Mouse (Mus musculus) embryonic facial prominence, embryonic 15.5 days (tissue): ENCODE results near the gene Khdrbs1. TPM values are rescaled to one million over a fixed set of nuclear protein-coding genes. Genes with fewer than 3 reads are reported as not detected.
"Not testable (repeated sequence)": the region's sequence is repeated elsewhere in the genome, so short reads cannot be mapped to it uniquely, and the experiment has no call there.

Experiments
- ATAC-seq: fragments of 200-750 bp; cut with Nextera tagmentation; 2 replicates; pipeline ENCODE4 v1.8.0; 2017; ENCODE audit warnings: low read depth, moderate TSS enrichment; ENCODE audit not compliant: insufficient number of reproducible peaks, low FRiP score, low TSS enrichment
- H3K27ac ChIP-seq: fragments of 300-500 bp; sonication (generic); replicated peaks from 2 replicates; pipeline ENCODE4 v1.5.1; 2015; ENCODE audit warnings: mild to moderate bottlenecking, inconsistent platforms
- H3K27me3 ChIP-seq: fragments of 300-500 bp; sonication (generic); 2 replicates; pipeline ENCODE4 v1.6.1; 2015; ENCODE audit warnings: inconsistent platforms
- H3K36me3 ChIP-seq: fragments of 300-500 bp; sonication (generic); 2 replicates; pipeline ENCODE4 v1.6.1; 2015; ENCODE audit warnings: mild to moderate bottlenecking, inconsistent platforms
- H3K4me1 ChIP-seq: fragments of 300-500 bp; sonication (generic); 2 replicates; pipeline ENCODE4 v1.6.1; 2015; ENCODE audit warnings: inconsistent platforms
- H3K4me2 ChIP-seq: fragments of 300-500 bp; sonication (generic); replicated peaks from 2 replicates; pipeline ENCODE4 v1.6.1; 2015; ENCODE audit warnings: mild to moderate bottlenecking, inconsistent platforms
- H3K4me3 ChIP-seq: fragments of 300-500 bp; sonication (generic); replicated peaks from 2 replicates; pipeline ENCODE4 v1.5.1; 2015; ENCODE audit warnings: mild to moderate bottlenecking, inconsistent platforms
- H3K9ac ChIP-seq: fragments of 300-500 bp; sonication (generic); 2 replicates; pipeline ENCODE4 v1.6.1; 2015; ENCODE audit warnings: inconsistent platforms
- H3K9me3 ChIP-seq: fragments of 300-500 bp; sonication (generic); replicated peaks from 2 replicates; pipeline ENCODE4 v1.6.1; 2016; ENCODE audit warnings: inconsistent platforms
- WGBS: fragments of 180-500 bp; shearing (Covaris S2); methylation state at CpG from one replicate; pipeline ENCODE4 v1.1.7; 2015; 5-methylcytosine and 5-hydroxymethylcytosine counted together
- polyA plus RNA-seq: library from polyadenylated mRNA; unstranded; fragments of >200 nt; fragmentation: Nextera tagmentation; extraction: Ambion mirVana; gene quantifications from 2 replicates; pipeline ENCODE4 v1.2.1, GENCODE M21; 2015

Khdrbs1 gene
- polyA plus RNA-seq, 1 experiment from 2014 or later: 99.1 TPM

- WGBS: 10% methylated on average over 7 of the region's 7 CpGs
- H3K36me3 ChIP-seq: no peaks in the 10 kb centered on the region
- H3K27me3 ChIP-seq: no peaks in the 10 kb centered on the region
- peak overlapping the region; percentile 43 for H3K4me2 ChIP-seq
- H3K27ac ChIP-seq: 0 out of 2 replicates have a peak overlapping the region, but pooled peaks have one; percentile 22
- ATAC-seq: peak; percentile 17; the same call in 1 of the 2 replicates
- H3K9me3 ChIP-seq: no peaks in the 10 kb centered on the region
- peak overlapping the region; percentile 15; the same call in 1 of the 2 replicates for H3K4me3 ChIP-seq
- H3K9ac ChIP-seq: peak overlapping the region; percentile 18; the same call in 1 of the 2 replicates
- peaks cover 24% of the 10 kb centered on the region for H3K4me1 ChIP-seq
Measured at GRCm38 (mm10) chr4:129771314-129771671, 29.2 kb upstream of the Khdrbs1 start.

DNA sequence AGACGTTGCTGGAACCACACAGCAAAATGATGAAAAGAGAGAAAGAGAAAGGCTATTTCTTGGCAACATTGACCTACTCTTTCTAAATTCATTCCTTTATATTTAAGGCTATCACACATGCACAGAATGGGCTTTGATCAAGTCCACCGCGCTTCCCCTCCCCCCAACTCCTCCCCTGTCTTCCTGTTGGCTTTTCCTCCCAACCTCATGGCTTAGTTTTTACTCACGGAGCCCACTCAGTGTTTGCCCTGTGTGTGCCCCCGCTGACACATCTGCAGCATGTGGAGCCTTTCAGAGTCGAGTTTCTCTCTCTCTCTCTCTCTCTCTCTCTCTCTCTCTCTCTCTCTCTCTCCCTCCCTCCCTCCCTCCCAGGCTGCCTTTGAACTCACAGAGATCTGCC lies 28.5 kb upstream of the Khdrbs1 start:
- 47% methylated on average over 6 of the region's 6 CpGs for WGBS
- Histone ChIP-seq H3K27me3 (no peaks in the 10 kb centered on the region), H3K36me3 (no peaks in the 10 kb centered on the region), H3K4me1 (peaks cover 20% of the 10 kb centered on the region), H3K4me3 (no peak overlapping the region), H3K4me2 (no peak overlapping the region), H3K9ac (no peak overlapping the region), H3K9me3 (no peaks in the 10 kb centered on the region), H3K27ac (no peak overlapping the region)
- ATAC-seq: no peak

DNA sequence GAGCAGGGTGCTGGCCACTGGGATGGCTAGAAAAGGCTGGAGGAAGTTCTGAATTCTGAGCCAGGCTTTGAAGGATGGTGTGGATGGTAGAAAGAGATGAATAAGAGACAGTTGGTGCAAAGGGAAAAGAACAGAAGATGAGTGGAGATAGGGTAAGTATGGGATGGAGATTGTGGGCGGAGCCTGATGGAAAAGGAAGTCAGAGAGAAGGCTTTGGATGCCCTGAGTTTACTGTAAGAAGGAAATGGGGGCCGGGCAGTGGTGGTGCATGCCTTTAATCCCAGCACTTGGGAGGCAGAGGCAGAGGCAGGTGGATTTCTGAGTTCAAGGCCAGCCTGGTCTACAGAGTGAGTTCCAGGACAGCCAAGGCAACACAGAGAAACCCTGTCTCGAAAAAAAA lies 26.6 kb upstream of the Khdrbs1 start:
- H3K4me2 ChIP-seq, H3K4me3 ChIP-seq, H3K27ac ChIP-seq, H3K9ac ChIP-seq, H3K9me3 ChIP-seq, H3K27me3 ChIP-seq, H3K36me3 ChIP-seq, ATAC-seq: not testable (repeated sequence)
- 70% methylated on average over 3 of the region's 3 CpGs for WGBS
- H3K4me1 ChIP-seq: peaks cover 17% of the 10 kb centered on the region

DNA sequence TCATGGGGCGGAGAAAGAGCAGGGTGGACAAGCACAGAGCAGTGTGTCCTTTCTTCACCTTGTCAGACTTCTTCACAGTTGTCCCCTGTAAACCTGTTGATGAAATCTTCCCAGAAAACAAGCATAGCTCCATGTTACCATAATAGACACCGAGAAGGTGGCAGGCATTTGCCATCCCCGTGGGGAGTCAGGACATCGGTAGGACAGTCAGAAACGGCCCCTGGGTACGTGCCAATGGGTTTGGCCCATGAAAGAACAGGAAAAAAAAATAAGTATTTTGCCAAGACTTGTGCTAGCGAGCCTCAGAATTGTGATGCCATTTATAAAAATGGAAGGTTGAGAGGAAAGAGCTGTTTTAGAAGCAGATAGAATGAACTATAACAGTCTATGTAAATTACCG lies 25.7 kb upstream of the Khdrbs1 start:
- no peak for ATAC-seq

GRCm38 (mm10) chr4:129765351-129765750 lies 23.2 kb upstream of the Khdrbs1 start:
- Histone ChIP-seq H3K9me3 (no peaks in the 10 kb centered on the region), H3K4me1 (no peaks in the 10 kb centered on the region), H3K27me3 (no peaks in the 10 kb centered on the region), H3K36me3 (no peaks in the 10 kb centered on the region), H3K4me3 (no peak overlapping the region), H3K27ac (no peak overlapping the region), H3K4me2 (no peak overlapping the region), H3K9ac (no peak overlapping the region)
- 77% methylated on average over 3 of the region's 3 CpGs for WGBS
- ATAC-seq: no peak

More for the DNA sequence above, 25.7 kb upstream of the Khdrbs1 start:
- Histone ChIP-seq H3K9ac (no peak overlapping the region), H3K27ac (no peak overlapping the region), H3K9me3 (no peaks in the 10 kb centered on the region), H3K36me3 (no peaks in the 10 kb centered on the region), H3K27me3 (no peaks in the 10 kb centered on the region), H3K4me1 (peaks cover 17% of the 10 kb centered on the region), H3K4me2 (no peak overlapping the region), H3K4me3 (no peak overlapping the region)
- WGBS: 80% methylated on average over 8 of the region's 8 CpGs

- H3K4me2 ChIP-seq, H3K9ac ChIP-seq, H3K36me3 ChIP-seq, H3K27ac ChIP-seq, H3K4me3 ChIP-seq, ATAC-seq, H3K9me3 ChIP-seq, H3K27me3 ChIP-seq, H3K4me1 ChIP-seq: not testable (repeated sequence)
- 76% methylated on average over 1 of the region's 1 CpGs for WGBS
Measured at GRCm38 (mm10) chr4:129762496-129762895, 20.4 kb upstream of the Khdrbs1 start.

DNA sequence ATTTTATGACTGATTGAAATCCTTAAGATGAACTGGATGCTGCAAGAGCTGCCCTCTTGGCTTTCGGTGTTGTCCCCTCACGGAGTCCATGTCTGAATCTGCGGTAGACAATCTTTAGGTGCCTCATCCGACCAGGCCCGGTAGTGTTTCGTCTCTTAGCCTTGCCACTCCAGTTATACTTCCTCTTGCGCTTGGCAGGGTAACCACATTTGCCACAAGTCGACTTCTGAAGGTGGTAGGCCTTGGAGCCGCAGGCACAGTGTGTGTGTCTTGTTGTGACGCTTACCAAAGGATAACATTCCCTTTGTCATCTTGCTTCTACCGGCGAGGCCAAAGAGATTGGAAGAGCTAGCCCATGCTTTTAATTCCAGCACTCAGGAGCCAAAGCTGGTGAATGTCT lies 19.5 kb upstream of the Khdrbs1 start:
- Histone ChIP-seq H3K9ac (no peak overlapping the region), H3K9me3 (no peaks in the 10 kb centered on the region), H3K27me3 (no peaks in the 10 kb centered on the region), H3K4me3 (no peak overlapping the region), H3K36me3 (no peaks in the 10 kb centered on the region), H3K27ac (no peak overlapping the region), H3K4me2 (no peak overlapping the region), H3K4me1 (no peaks in the 10 kb centered on the region)
- ATAC-seq: no peak
- 91% methylated on average over 12 of the region's 12 CpGs for WGBS

DNA sequence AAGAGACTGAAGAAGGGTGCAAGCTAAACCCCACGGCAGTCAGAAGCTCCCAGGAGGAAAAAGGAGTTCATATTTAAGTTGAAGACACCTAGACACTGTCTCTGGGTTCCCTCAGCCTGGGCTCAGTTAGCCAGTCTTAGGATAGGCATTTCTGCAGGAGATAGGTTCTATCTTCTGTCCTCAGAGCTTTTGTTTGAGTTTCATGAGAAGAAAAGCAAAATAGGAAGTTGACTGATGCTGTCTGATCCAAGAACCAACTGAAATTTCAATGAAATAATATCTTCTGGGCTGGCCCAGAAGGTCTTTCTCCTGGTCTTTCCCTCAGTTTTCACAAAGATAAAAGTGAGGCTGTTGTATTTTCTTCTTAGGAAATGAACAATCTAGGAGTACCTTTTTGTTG lies 13.4 kb upstream of the Khdrbs1 start:
- 61% methylated on average over 1 of the region's 1 CpGs for WGBS
- no peaks in the 10 kb centered on the region for H3K27me3 ChIP-seq
- no peak overlapping the region for H3K27ac ChIP-seq
- ATAC-seq: no peak
- H3K9me3 ChIP-seq: no peaks in the 10 kb centered on the region
- no peaks in the 10 kb centered on the region for H3K36me3 ChIP-seq
- no peak overlapping the region for H3K4me3 ChIP-seq
- no peaks in the 10 kb centered on the region for H3K4me1 ChIP-seq
- H3K4me2 ChIP-seq: no peak overlapping the region
- no peak overlapping the region for H3K9ac ChIP-seq

GRCm38 (mm10) chr4:129754742-129755141 lies 12.6 kb upstream of the Khdrbs1 start:
- Histone ChIP-seq H3K27ac (no peak overlapping the region), H3K4me3 (no peak overlapping the region), H3K27me3 (no peaks in the 10 kb centered on the region), H3K4me2 (no peak overlapping the region), H3K9me3 (no peaks in the 10 kb centered on the region), H3K9ac (no peak overlapping the region), H3K36me3 (no peaks in the 10 kb centered on the region), H3K4me1 (no peaks in the 10 kb centered on the region)
- WGBS: 49% methylated on average over 3 of the region's 3 CpGs
- ATAC-seq: no peak

GRCm38 (mm10) chr4:129750430-129750829 lies 8.3 kb upstream of the Khdrbs1 start:
- no peaks in the 10 kb centered on the region for H3K36me3 ChIP-seq
- 0 out of 2 replicates have a peak, but pooled peaks cover 3% of the 10 kb centered on the region for H3K4me1 ChIP-seq
- H3K9ac ChIP-seq: no peak overlapping the region
- no peaks in the 10 kb centered on the region for H3K9me3 ChIP-seq
- WGBS: 32% methylated on average over 5 of the region's 5 CpGs
- H3K4me3 ChIP-seq: no peak overlapping the region
- no peak for ATAC-seq
- H3K27ac ChIP-seq: no peak overlapping the region
- no peaks in the 10 kb centered on the region for H3K27me3 ChIP-seq
- H3K4me2 ChIP-seq: no peak overlapping the region

- H3K36me3 ChIP-seq: no peaks in the 10 kb centered on the region
- no peaks in the 10 kb centered on the region for H3K9me3 ChIP-seq
- ATAC-seq: no peak
- no peak overlapping the region for H3K27ac ChIP-seq
- no peaks in the 10 kb centered on the region for H3K27me3 ChIP-seq
- H3K4me2 ChIP-seq: no peak overlapping the region
- H3K4me1 ChIP-seq: peaks cover 11% of the 10 kb centered on the region; the same call in 1 of the 2 replicates
- no peak overlapping the region for H3K9ac ChIP-seq
- H3K4me3 ChIP-seq: no peak overlapping the region
- 82% methylated on average over 3 of the region's 3 CpGs for whole genome bisulfite sequencing
Measured at GRCm38 (mm10) chr4:129746591-129746990, 4.5 kb upstream of the Khdrbs1 start.

- Histone ChIP-seq H3K36me3 (no peaks in the 10 kb centered on the region), H3K4me1 (peaks cover 11% of the 10 kb centered on the region; the same call in 1 of the 2 replicates), H3K9ac (no peak overlapping the region), H3K4me3 (no peak overlapping the region), H3K27me3 (no peaks in the 10 kb centered on the region), H3K4me2 (no peak overlapping the region), H3K27ac (no peak overlapping the region), H3K9me3 (no peaks in the 10 kb centered on the region)
- WGBS: 91% methylated on average over 1 of the region's 1 CpGs
- ATAC-seq: no peak
Measured at GRCm38 (mm10) chr4:129746106-129746505, 4.0 kb upstream of the Khdrbs1 start.
